Mouse (Mus musculus) embryo, embryonic 11.5 days (tissue): Measurements from ENCODE around the gene Plek.
A peak's percentile ranks its signal among the peaks of the same experiment; 100 is the strongest.

Experiments used
- DNase-seq: peaks from one replicate; pipeline ENCODE4 v3.0.0-alpha.2; 2012; ENCODE audit warnings: low read depth, low spot score

Plek gene

GRCm38 (mm10) chr11:17000353-17001334, 51.5 kb downstream of the Plek start:
- DNase-seq, result no peak

- no peak for DNase-seq
Measured at GRCm38 (mm10) chr11:16999933-17000332, 52.2 kb downstream of the Plek start.

GRCm38 (mm10) chr11:16999387-16999786, 52.8 kb downstream of the Plek start:
- no peak for DNase-seq

GRCm38 (mm10) chr11:16997465-16997864, 54.7 kb downstream of the Plek start:
- no peak for DNase-seq

GRCm38 (mm10) chr11:16996818-16997217, 55.4 kb downstream of the Plek start:
- no peak for DNase-seq

GRCm38 (mm10) chr11:16992880-16993279, 59.3 kb downstream of the Plek start:
- DNase-seq, result no peak

DNA sequence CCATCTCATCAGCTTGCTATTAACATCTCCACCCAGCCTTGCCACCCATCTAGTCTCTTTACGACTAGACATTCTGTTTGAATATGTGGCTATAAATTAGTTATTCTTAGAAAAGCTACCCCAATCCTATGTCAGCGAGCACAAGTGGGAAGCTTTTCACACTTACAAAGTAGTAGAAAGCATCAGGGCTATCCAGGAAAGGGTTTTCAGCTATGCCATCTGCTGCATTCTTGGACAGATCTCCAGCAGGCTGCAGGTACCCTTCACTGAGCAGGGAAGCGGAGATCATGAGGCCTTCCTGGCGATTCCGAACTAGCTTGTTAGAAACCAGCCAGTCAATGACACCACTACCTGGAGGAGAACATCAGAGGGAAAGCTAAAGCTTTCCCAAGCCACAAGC, 62.3 kb downstream of the Plek start:
- DNase-seq, result no peak

GRCm38 (mm10) chr11:16987745-16988328, 64.3 kb downstream of the Plek start:
- DNase-seq, result no peak

DNA sequence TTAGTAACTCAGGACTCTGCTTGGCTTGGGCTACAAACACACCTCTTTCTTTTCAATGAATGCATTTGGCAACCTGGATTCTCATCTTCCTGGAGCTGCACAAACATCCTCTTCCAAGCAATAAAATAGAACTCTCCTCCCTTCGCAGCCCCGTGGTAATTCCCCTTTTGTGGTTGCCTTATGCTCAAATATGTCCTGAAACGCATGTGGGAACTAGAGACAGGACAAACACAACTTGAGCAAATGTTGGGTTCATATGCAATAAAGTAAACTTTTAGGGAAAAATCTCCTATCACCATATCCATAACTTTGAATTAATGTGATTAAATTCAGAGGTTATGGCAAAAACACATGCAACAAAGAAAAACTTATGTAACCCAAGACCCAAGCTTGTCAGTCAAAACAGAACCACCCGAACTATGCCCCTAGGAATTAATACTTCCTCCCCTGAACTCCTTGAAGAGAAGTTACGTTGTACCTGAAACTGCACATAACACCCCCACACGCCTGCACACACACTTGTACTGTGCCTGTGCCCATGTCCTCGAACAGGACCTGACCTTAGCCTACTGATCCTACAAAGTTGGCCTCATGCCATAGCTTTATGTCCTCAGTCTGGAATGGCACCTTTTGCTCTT, 65.5 kb downstream of the Plek start:
- DNase-seq, result no peak

DNA sequence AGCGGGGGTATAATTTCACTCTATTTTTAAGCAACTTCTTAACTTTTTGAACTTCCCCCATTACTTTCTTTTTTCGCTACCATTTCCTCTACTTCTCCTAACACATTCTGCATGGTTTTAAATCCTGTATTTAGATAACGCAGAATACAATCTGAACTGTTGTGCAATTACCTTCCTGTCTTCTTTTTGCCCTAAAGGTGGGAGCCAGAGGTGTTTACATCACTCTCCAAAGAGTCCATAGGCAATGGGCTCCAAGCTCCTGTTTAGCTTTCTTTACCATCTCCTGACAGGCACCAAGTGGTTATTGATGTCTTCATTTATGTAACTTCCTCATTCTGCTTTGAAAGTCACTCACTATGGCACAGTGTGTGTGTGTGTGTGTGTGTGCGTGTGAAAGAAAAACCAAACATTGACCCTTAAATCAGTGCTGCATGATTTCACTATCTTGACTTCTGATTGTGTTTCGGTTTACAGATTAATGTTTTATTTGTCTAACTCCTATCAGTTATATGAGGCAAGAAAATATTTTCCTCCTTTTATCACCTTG, 73.9 kb downstream of the Plek start:
- no peak for DNase-seq

GRCm38 (mm10) chr11:16977611-16978010, 74.6 kb downstream of the Plek start:
- no peak for DNase-seq

DNA sequence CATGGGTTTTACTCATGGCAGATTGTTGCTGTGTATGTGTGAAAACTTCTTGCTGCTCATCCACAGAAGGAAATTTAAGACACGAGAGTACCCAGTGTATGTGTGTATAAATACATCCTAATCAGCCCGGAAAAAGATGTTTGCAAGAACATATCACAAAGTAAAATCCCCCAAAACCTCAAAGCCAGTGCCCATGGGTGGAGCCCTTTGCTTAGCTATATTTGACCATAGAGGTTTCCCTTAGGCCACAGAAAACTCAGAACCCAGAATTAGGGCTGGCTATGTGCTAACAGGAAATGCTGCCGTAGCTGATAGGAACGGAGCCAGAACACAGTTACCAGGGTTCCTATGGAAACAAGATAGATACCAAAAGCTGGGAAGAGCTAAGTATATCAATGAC, 75.2 kb downstream of the Plek start:
- no peak for DNase-seq

- no peak for DNase-seq
Measured at GRCm38 (mm10) chr11:16973086-16973485, 79.1 kb downstream of the Plek start.

- DNase-seq, result no peak
Measured at GRCm38 (mm10) chr11:16972027-16972426, 80.2 kb downstream of the Plek start.

DNA sequence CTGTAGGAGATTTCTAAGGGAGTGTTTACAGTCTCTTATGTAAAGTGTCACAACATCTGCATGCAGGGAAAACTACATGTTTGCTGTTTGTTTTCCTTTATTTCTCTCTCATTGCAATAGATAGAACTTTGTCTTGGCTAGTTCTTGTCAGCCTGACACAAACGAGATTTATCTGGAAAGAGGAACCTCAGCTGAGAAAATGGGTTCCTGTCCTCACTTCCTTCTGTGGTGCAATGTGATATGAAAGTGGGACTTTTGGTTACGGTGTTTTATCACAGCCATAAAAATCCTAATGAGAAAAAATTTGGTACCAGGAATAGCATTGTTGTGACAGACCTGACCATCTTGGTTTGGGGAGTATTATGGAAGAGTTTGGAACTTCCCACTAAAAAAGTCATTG, 82.5 kb downstream of the Plek start:
- DNase-seq, result no peak

- no peak for DNase-seq
Measured at GRCm38 (mm10) chr11:16967806-16968205, 84.4 kb downstream of the Plek start.

- DNase-seq, result no peak
Measured at GRCm38 (mm10) chr11:16958520-16958919, 93.7 kb downstream of the Plek start.

- DNase-seq, result no peak
Measured at GRCm38 (mm10) chr11:16957030-16957429, 95.2 kb downstream of the Plek start.

DNA sequence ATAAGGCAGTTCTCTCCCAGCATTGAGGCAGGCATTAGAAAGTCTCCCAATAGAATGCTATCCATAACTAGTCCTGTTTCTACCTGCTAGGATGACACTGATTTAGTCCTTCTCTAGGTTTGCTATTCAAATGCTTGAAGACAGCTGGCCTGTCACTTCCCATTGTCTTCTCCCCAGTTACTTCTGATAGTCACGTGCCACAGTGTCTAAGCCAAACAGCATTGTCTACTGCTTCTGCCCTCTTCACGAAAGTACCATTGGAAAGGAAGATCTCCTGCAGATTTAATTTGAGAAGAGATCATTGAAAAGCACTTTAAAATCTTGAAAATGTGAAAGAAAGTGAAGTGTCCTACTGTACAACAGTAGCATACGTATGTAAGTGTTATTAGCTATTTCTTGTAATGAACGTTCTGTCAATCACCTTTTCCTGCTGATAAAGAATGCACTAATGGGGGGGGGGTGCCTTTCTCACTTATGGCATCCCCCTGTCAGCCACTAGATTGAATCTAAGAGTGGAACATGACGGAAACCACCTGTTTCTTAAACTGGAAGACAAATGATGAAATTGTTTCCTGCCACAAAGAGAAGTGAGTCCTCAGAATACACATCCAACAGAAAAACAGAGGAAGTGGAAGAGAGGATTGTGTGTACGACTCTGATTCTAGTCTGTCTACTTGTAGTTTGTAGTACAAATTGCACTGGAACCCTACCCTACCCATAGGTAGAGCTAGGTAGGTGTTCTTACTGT, 95.9 kb downstream of the Plek start:
- no peak for DNase-seq

GRCm38 (mm10) chr11:16951761-16952010, 100.5 kb downstream of the Plek start:
- DNase-seq, result no peak

GRCm38 (mm10) chr11:16950976-16951760, 101.0 kb downstream of the Plek start, which contains the start of gene Fbxo48:
Gene Fbxo48, plus strand, starts transcription at chr11:16951375.
- peak; percentile 98 for DNase-seq
